Mouse (Mus musculus) layer of hippocampus, postnatal 25 days (tissue): ENCODE measurements at regions not wholly inside any gene's neighbourhood (a gene's known extent, or its start where the extent isn't known, plus 50 kb on each side); places are given as distances from the start of the nearest gene placed in this dataset.
"Not testable (repeated sequence)": the region's sequence is repeated elsewhere in the genome, so short reads cannot be mapped to it uniquely, and the experiment has no call there.

Experiments
- DNase-seq, 2 experiments: peaks; one replicate each; pipeline ENCODE4 v3.0.0; 2022; ENCODE audit warnings: mixed read lengths in 2 of 2, low spot score in 1 of 2; ENCODE audit errors: extremely low spot score in 1 of 2

- DNase-seq = no peak
Measured at GRCm38 (mm10) chr1:73673191-73673850, 450.9 kb downstream of the Tns1 start.

GRCm38 (mm10) chr1:73672239-73672638 is 452.0 kb downstream of the Tns1 start:
- DNase-seq = no peak

GRCm38 (mm10) chr1:73668691-73669090 is 455.6 kb downstream of the Tns1 start:
- DNase-seq = no peak

- DNase-seq = no peak
Measured at GRCm38 (mm10) chr1:73663546-73663945, 460.7 kb downstream of the Tns1 start.

DNA sequence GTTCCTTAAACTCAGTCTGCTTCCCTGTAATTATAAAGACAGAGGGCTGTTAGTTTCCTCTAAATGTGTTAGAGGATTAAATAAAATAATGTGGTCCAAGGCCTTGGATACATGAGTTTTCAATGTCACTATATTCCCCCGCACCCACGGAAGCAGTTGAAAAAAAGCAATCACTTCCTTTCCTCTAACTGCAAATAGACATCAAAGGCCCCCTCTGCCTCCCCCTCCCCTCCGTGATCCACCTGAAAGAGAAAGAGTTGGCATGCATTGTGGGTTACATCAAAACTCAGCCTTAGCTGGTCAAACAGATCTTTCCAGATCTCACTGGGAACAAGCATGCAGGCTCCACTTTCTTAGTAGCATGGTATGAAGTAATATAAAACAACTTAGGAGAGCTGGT is 479.2 kb downstream of the Tns1 start:
- no peak for DNase-seq

GRCm38 (mm10) chr1:73644394-73644793 is 479.9 kb downstream of the Tns1 start:
- no peak for DNase-seq

GRCm38 (mm10) chr1:73643431-73643830 is 480.8 kb downstream of the Tns1 start:
- DNase-seq = no peak

DNA sequence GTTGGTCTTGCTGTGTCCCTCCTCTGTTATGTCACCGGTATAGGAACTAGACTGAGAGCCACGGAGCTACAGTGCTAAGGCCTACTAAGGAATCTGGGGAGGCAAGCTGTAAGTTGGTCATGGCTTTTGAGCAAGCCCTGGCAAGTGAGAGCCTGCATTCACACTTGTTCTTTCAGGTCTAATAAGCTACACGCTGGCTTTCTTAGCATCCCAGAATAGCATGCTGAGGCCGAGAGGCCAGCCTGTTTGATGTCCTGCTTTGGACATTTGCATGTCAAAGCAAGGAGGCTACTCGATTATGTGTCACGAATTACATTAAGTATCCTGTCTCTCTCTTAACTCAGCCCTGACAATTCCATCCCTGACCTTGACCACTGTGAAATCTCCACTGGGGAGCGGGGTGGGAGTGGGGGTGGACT is 481.5 kb downstream of the Tns1 start:
- no peak for DNase-seq

- DNase-seq = no peak
Measured at GRCm38 (mm10) chr1:73641456-73641855, 482.8 kb downstream of the Tns1 start.

- DNase-seq = no peak
Measured at GRCm38 (mm10) chr1:73640726-73641451, 483.4 kb downstream of the Tns1 start.

- DNase-seq = no peak
Measured at GRCm38 (mm10) chr1:73635709-73636108, 488.5 kb downstream of the Tns1 start.

- no peak for DNase-seq
Measured at GRCm38 (mm10) chr1:73634871-73635270, 489.4 kb downstream of the Tns1 start.

DNA sequence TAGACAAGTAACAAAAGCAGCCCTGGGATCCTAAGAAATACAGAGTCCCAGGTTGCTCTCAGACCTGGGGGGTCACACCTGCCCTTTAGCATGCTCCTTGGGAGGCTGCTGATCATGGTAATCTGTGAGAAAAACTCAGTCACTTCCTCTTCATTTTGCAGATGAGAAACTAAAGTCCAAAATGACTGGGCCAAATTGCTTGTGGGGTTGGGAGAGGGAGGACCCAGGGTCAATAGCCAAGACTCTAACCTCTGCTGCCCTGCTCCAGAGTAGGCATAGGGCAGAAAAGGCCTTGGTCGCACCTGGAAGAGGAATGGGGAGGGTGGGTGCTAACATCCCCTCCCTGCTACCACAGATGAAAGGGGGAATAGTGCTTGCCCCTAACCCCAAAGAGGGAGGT is 491.2 kb downstream of the Tns1 start:
- DNase-seq = no peak

GRCm38 (mm10) chr1:73630363-73630762 is 493.9 kb downstream of the Tns1 start:
- DNase-seq = no peak

GRCm38 (mm10) chr1:73625365-73625764 is 498.9 kb downstream of the Tns1 start:
- DNase-seq = no peak

DNA sequence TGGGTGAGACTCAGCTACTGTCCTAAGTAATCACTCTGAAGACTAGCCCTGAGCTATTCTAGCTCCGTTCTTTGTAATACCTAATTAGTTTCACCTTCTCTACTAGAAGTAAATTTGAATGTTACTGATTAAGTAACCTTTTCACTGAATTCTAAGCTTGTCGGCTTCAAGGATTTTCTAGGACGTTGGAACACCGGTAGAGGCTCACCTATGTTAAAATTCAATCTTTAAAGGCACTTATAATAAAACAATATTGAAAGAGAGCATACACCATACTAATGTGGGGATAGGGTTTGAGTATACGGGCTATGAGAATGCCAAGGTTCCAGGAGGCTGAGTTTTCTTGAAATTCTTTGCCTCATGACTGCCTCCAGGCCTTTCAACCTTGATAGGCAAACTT is 503.1 kb downstream of the Tns1 start:
- not testable (repeated sequence) for DNase-seq

DNA sequence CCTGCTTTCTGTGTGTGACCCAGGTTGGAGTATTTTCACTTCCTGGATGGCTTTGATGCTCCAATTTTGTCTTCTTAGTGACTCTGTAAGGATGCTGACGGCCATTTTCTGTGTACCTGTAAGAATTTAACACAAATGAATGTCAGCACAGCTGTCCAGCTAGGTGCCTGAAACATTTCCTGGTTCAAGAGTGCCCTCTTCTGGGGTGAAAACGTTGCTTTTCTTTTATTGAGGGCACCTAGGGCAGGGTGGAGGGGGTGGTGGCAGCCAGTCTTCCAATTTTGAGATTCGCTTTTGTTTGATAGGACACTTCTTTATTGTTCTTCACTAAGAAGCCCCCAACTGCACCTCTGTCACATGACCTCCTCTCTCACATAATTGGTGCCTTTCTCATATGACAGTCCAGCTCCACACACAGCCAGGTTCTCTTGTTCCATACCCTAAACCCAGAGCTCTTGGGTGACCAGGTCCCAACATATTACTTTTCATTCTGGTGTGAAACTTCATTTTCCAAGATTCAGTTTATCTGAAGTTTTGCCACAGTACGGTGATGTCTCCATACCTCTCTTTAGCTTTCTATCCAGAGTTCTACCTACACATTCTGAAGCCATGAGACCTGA is 505.6 kb downstream of the Tns1 start:
- peak; percentile 17 to 51 for DNase-seq

DNA sequence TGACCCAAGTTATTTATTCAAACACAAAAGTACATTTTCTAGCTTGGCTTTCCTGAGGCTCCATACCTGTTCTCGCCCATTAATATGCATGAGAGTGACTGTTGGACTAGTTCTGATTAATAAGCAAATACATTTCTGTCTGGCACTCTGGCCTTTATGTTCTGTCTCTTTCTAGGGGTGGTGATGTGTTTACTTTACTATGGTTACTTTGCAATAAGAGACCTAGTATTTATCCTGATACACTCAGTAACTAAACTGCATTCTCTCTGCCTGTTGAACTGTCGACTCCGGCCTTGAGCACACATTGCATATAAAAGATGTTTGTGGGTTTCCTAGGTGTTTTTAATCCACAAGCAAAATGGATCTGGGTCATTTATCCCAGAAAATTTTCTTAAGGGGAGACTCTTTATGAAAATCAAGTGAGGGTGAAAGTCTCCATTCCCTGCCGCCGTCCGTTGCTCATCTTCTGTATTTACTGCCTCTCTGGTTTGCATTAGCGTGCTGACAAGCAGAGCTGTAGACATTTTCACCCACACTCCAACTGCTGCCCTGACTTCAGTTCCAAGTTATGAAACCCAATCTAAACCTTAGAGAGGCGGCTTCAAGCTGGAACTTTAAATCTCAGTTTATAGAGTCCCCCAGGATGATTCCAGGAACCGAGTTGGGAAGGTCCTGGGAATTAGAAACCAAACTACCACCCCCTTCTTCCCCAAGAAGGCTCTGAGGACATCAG is 530.4 kb downstream of the Tns1 start:
- no peak for DNase-seq

- no peak for DNase-seq
Measured at GRCm38 (mm10) chr1:73591342-73592099, 532.7 kb downstream of the Tns1 start.

GRCm38 (mm10) chr1:73579680-73580079 is 544.6 kb downstream of the Tns1 start:
- DNase-seq = no peak
